Mouse (Mus musculus) inflammation-experienced regulatory T-cells (primary cell): ENCODE results near the gene Adgrl4. TPM values are rescaled to one million over a fixed set of nuclear protein-coding genes. Genes with fewer than 3 reads are reported as not detected.

Experiments
- polyA plus RNA-seq, 2 experiments: library from polyadenylated mRNA; unstranded; fragments of 100-300 nt; shearing (Covaris generic); gene quantifications; one replicate each; pipeline ENCODE4 v1.2.1; 2017

Gene Adgrl4
- 1 to 10 TPM in 1 of 2 experiments, not detected in 1; 1.7 TPM for polyA plus RNA-seq

GRCm38 (mm10) chr3:151437693-151438092 lies at the start of gene Adgrl4:
Adgrl4 (plus strand) TSS chr3:151437887.

